Mouse (Mus musculus) C2C12 (cell line): ENCODE data around the gene Ptov1. TPM values are rescaled to one million over a fixed set of nuclear protein-coding genes. Genes with fewer than 3 reads are reported as not detected.
A peak's percentile ranks its signal among the peaks of the same experiment; 100 is the strongest.

Experiments used
- H3K27me3 ChIP-seq: one replicate; pipeline ENCODE4 v1.6.1; 2011; ENCODE audit not compliant: control insufficient read depth, insufficient read depth, insufficient read length
- H3K36me3 ChIP-seq: one replicate; pipeline ENCODE4 v1.6.1; 2011; ENCODE audit not compliant: control insufficient read depth, insufficient read depth
- H3K4me3 ChIP-seq: one replicate; pipeline ENCODE4 v1.5.1; 2011; ENCODE audit warnings: mild to moderate bottlenecking, control low read depth; ENCODE audit not compliant: poor library complexity, insufficient read depth, severe bottlenecking
- H3K79me2 ChIP-seq: one replicate; pipeline ENCODE4 v1.6.1; 2011; ENCODE audit not compliant: control insufficient read depth, insufficient read depth
- H3K79me3 ChIP-seq: one replicate; pipeline ENCODE4 v1.6.1; 2011; ENCODE audit warnings: low read depth, control low read depth
- H3ac ChIP-seq: one replicate; pipeline ENCODE3; 2011; ENCODE audit warnings: low read depth; ENCODE audit not compliant: control insufficient read depth, insufficient read length
- CEBPB ChIP-seq: IDR thresholded peaks from one replicate; pipeline ENCODE4 v1.6.1; 2011; ENCODE audit warnings: low read depth, mild to moderate bottlenecking, control low read depth, moderate library complexity
- CTCF ChIP-seq: IDR thresholded peaks from one replicate; pipeline ENCODE4 v1.5.1; 2011; ENCODE audit not compliant: control insufficient read depth, insufficient read depth, insufficient read length
- FOSL1 ChIP-seq: IDR thresholded peaks from one replicate; pipeline ENCODE4 v1.8.0; 2011; ENCODE audit warnings: mild to moderate bottlenecking, low read length; ENCODE audit not compliant: poor library complexity, insufficient read depth, severe bottlenecking
- MAX ChIP-seq: IDR thresholded peaks from one replicate; pipeline ENCODE4 v1.6.1; 2011; ENCODE audit warnings: mild to moderate bottlenecking, control low read depth
- MYOD1 ChIP-seq: IDR thresholded peaks from one replicate; pipeline ENCODE4 v1.6.1; 2011; ENCODE audit warnings: low read depth; ENCODE audit not compliant: control insufficient read depth, insufficient read length
- MYOG ChIP-seq: IDR thresholded peaks from one replicate; pipeline ENCODE4 v1.6.1; 2011; ENCODE audit not compliant: control insufficient read depth, insufficient read length; ENCODE audit errors: extremely low read depth
- USF1 ChIP-seq: IDR thresholded peaks from one replicate; pipeline ENCODE4 v1.6.1; 2011; ENCODE audit warnings: low read depth, mild to moderate bottlenecking, control low read depth, moderate library complexity
- polyA plus RNA-seq: library from polyadenylated mRNA; unstranded; fragments of >200 nt; fragmentation: generic; extraction: Trizol; gene quantifications from one replicate; pipeline ENCODE4 v1.2.1, GENCODE M21; 2012; ENCODE audit warnings: missing spikeins

The Ptov1 gene
- polyA plus RNA-seq, 1 experiment: 221 TPM

- Histone ChIP-seq H3K27me3 (no peaks in the 10 kb centered on the region), H3K36me3 (peaks cover 7% of the 10 kb centered on the region), H3K79me3 (no peaks in the 10 kb centered on the region), H3K4me3 (no peak overlapping the region), H3K79me2 (no peaks in the 10 kb centered on the region), H3ac (no peak overlapping the region)
- TF ChIP-seq MAX (no peak), CTCF (no peak), MYOG (no peak), MYOD1 (no peak), FOSL1 (no peak), USF1 (no peak), CEBPB (no peak)
Measured at GRCm38 (mm10) chr7:44915314-44915713, 45.7 kb upstream of the Ptov1 start.

- Histone ChIP-seq H3K36me3 (peaks cover 7% of the 10 kb centered on the region), H3K27me3 (no peaks in the 10 kb centered on the region), H3K4me3 (no peak overlapping the region)
Measured at GRCm38 (mm10) chr7:44914396-44914795, 44.8 kb upstream of the Ptov1 start.

GRCm38 (mm10) chr7:44908706-44909476 is 39.3 kb upstream of the Ptov1 start:
- H3ac ChIP-seq: peak overlapping the region; percentile 29
- no peaks in the 10 kb centered on the region for H3K79me3 ChIP-seq
- no peak overlapping the region for H3K4me3 ChIP-seq
- H3K27me3 ChIP-seq: no peaks in the 10 kb centered on the region
- peaks cover 29% of the 10 kb centered on the region for H3K36me3 ChIP-seq
- peak; percentile 51 for TF ChIP-seq MYOD1
- TF ChIP-seq CEBPB: no peak
- H3K79me2 ChIP-seq: no peaks in the 10 kb centered on the region

More at GRCm38 (mm10) chr7:44914396-44914795, 44.8 kb upstream of the Ptov1 start:
- Histone ChIP-seq H3K79me2 (no peaks in the 10 kb centered on the region), H3K79me3 (no peaks in the 10 kb centered on the region), H3ac (no peak overlapping the region)
- TF ChIP-seq CTCF (no peak), CEBPB (no peak), MYOG (no peak), MAX (no peak), USF1 (no peak), MYOD1 (no peak), FOSL1 (no peak)

GRCm38 (mm10) chr7:44905430-44905829 is 35.8 kb upstream of the Ptov1 start:
- H3K4me3 ChIP-seq: no peak overlapping the region
- H3K79me3 ChIP-seq: no peaks in the 10 kb centered on the region
- H3K27me3 ChIP-seq: no peaks in the 10 kb centered on the region
- TF ChIP-seq MYOD1: peak; percentile 50
- TF ChIP-seq CEBPB: no peak
- H3K79me2 ChIP-seq: no peaks in the 10 kb centered on the region
- H3ac ChIP-seq: no peak overlapping the region
- H3K36me3 ChIP-seq: peaks cover 34% of the 10 kb centered on the region

- no peaks in the 10 kb centered on the region for H3K79me2 ChIP-seq
- no peak overlapping the region for H3ac ChIP-seq
- H3K36me3 ChIP-seq: peaks cover 17% of the 10 kb centered on the region
- H3K27me3 ChIP-seq: no peaks in the 10 kb centered on the region
- no peaks in the 10 kb centered on the region for H3K79me3 ChIP-seq
- no peak overlapping the region for H3K4me3 ChIP-seq
- TF ChIP-seq CEBPB (no peak), CTCF (no peak)
Measured at GRCm38 (mm10) chr7:44901230-44901722, 31.7 kb upstream of the Ptov1 start.

GRCm38 (mm10) chr7:44900632-44901031 is 31.0 kb upstream of the Ptov1 start:
- H3K4me3 ChIP-seq: no peak overlapping the region
- H3K36me3 ChIP-seq: peaks cover 12% of the 10 kb centered on the region
- no peaks in the 10 kb centered on the region for H3K79me3 ChIP-seq
- TF ChIP-seq MYOD1: no peak
- TF ChIP-seq USF1: no peak
- TF ChIP-seq CEBPB: no peak
- no peak for TF ChIP-seq MAX
- TF ChIP-seq MYOG: no peak
- no peak for TF ChIP-seq CTCF
- no peak for TF ChIP-seq FOSL1
- H3K27me3 ChIP-seq: no peaks in the 10 kb centered on the region
- H3K79me2 ChIP-seq: no peaks in the 10 kb centered on the region
- no peak overlapping the region for H3ac ChIP-seq
